Mouse (Mus musculus) ovary, postnatal 14 days (tissue): Measurements from ENCODE around the gene Il33.

Experiments used
- DNase-seq: peaks from one replicate; pipeline ENCODE4 v3.0.0; 2022; ENCODE audit warnings: low spot score

Il33 gene

DNA sequence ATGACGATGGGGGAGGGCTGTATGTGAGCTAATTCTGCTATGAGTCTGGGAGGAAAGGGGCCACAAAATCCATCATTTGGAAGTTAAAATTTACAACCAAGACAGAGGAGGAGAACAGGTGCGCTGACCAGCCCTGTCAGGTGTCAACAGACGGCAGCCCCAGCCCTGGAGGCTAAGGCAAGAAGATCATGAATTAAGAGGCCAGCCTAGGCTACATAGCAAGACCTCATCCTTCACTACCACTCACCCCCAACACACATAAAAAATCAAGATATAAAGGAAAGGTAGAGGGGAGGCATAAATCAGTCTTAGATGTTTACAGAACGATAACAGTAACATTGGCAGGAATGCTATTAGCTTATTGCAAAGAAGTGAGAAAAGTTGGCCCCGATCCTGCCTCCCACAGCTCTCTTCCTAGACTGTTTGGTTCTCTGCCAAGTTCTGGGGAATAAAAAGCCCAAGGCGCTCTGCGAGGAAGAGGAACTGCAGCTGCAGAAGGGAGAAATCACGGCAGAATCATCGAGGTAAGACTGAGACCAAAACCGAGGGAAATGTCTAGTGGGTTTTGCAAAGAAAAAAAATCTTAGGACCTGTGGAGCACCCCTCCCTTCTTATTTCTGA is at the start of gene Il33:
Il33 (plus strand) TSS at position 477 of the 621 bp plus-strand sequence.
- DNase-seq, result peak; percentile 71

DNA sequence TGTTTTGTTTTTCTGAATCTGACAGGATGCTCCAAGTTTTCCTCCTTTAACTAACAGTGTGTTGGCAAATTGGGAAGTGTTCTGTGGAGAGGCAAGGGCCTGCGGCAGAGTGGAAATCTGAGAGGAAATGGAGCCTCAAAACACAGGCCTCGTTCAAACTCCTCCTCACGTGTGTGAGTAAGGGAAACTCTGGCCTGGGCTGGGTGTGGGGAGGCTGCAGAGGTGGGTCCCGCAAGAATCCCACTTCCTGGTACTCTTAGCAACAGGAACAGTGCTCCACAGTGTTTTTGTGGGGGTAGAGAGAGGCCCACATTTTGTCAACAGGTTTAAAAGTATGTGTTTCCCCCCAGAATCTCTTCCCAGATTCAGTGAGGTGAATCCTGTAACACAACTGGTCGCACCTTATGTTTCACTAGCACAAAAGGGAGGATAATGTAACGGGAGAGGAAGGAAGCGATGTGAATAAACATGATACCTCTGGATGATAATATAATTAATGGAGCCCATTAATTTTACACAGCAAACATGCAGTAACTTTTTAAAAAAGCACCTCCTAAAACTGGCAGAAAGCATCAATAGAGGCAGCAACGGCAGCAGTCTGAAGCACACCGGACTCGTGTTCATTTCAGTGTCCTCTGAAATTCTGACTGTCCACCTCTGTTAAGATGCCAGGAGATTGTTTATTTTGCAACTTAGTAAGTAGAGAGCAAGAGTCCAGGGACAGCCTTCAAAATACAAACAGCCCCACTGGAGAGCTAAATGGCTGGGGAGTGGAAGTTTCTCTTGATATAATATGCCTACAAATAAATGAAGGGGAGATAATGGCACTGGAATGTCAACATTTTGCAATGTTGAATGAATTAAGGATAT is 47.3 kb upstream of the Il33 start:
- no peak for DNase-seq

DNA sequence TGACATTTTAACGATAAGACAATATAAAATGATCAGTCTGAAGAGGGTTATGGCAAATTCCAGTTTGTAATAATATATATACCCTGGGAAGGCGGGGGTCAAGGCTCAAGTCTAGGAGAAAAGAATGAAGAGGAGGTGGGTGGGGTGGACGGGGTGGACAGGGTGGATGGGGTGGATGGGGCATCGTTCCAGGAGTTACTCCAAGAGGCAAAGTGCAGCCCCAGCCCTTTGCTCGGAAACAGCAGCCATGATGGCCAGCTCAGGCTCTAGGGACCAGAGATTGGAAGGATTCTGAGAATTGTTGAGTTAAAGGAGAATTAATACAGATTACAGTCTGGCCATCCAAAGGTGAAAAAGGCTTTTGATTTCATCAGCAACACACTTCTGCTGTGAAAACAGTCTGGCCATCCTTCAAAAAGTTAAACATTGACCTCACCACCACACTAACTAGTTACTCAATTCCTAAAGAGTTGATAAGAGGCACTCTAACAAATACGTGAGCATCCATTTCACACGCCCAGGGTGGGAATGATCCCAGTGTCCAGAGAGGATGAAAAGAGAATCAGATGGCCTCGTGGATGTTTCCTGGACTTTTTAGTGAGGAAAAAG is 45.9 kb upstream of the Il33 start:
- DNase-seq, result no peak

DNA sequence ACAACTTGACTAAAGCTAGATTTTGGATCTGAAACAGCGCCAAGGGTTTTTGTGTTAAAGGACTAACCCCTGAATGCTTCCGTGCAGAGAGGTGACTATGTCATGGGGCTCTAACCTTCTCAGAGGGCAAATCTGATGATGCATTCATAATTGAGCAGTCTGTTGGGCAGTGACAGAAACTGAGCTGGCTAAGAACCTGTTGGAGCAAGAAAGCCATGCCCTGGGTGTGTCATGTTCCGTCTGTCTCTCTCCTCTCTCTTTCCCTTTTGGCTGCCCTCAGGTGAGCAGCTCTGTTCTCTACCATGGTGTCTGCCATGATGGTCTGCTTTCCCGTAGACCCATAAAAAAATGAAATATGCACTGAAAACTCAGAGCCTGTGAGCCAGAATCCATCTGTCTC is 44.0 kb upstream of the Il33 start:
- no peak for DNase-seq

DNA sequence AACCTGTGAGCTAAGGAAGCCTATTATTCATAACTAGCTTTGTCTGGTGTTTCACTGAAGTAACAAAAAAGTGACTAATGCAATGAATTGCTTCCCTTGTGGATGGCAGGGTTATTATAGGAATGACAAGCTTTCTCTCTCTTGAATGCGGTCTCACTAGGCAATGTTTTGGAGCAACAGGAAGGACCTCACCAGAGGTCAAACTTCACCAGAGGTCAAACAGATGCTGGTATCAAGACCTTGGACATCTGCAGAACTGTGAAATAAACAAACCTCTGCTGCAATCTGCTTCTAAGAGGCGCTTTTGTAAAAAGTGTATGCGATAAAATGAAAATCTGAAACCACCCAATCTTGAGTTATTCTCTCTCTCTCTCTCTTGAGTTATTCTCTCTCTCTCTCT is 42.2 kb upstream of the Il33 start:
- DNase-seq, result no peak

DNA sequence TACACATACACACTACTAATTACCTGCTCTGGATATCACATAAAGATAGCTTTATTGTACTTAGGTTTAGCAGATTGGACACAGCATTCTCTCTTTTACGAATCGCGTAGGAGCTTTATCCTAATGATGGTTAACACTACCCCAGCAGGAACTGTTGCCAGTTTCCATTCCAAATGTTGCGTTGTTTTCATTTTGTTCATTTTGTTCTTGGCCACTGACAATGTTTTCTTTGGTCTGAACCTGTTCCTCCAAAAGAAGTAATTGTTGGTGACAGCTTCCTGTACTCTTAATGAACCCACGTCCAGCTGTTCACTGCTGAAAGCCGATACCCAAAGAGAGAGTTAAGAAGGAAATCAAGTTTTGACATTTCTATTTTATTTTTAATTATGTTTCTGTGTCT is 39.4 kb upstream of the Il33 start:
- no peak for DNase-seq

DNA sequence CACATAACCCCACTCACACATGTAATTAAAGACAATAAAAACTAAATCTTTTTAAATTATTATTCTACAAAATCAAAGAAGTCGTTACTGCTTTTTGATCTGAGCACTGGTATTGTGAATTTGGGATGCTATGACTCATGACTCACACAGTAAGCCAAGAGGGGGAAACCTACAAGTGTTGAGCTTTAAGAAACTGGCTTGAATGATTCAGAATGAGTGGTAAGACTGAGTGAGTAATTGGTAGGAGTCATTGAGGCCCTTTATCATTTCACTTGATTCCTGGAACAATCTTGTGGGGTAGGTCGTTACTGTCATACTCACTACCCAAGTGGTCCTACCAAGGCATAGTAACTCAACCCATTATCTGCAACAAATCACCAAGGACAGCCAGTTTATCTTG is 37.4 kb upstream of the Il33 start:
- DNase-seq, result no peak

DNA sequence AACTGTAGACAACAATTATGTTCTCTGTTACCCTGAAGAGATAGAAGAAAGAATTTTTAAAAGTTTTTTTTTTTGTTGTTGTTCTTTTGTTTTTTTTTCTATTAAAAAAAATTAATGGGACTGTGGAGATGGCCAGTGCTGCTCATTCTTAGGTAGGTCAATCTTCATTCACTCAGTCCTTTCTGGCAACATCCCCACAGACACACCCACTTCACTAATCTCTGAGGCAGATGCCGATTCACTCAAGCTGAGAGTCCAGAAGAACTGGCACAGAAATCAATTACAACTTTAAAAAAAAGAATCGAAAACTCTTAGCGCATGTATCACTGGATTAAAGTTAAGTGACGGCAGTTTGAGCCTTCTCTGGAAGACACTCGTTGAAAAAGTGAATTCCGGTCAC is 36.0 kb upstream of the Il33 start:
- no peak for DNase-seq

DNA sequence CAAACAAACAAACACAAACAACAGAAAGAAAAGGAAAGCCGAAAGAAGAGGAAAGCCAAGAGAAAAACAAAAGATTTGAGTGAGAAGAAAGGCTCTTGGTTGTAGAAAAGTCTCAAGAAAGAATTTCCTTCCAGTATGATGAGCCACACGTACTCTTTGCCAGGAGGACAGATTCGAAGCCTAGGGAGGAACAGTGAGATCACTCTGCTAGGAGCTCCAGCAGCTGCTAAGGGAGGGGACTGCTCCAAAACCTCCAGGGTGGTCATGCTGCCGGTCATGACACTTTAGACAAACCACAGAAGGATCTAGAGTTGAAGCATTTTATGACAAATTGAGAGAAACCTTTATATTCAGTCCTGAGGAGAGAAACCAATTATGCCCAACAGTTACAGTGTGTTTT is 32.9 kb upstream of the Il33 start:
- DNase-seq, result no peak

DNA sequence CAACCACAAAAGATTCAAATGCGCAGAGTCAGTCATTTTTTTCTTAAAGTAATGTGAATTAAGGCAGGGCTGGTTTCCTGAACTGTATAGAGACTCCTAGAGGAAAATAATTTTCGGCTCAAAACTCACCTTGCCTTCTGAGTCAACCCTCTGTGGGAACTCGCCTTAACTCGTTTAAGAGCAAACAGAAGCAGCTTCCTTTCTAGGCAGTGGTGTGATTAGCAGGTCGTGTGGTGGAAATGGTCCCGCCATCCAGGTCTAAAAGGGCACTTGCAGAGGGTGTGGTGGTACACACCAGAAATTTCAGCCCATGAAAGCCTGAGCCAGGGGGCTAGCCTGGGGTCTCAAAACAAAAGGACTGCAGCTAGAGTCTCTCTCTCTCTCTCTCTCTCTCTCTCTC is 32.1 kb upstream of the Il33 start:
- no peak for DNase-seq

DNA sequence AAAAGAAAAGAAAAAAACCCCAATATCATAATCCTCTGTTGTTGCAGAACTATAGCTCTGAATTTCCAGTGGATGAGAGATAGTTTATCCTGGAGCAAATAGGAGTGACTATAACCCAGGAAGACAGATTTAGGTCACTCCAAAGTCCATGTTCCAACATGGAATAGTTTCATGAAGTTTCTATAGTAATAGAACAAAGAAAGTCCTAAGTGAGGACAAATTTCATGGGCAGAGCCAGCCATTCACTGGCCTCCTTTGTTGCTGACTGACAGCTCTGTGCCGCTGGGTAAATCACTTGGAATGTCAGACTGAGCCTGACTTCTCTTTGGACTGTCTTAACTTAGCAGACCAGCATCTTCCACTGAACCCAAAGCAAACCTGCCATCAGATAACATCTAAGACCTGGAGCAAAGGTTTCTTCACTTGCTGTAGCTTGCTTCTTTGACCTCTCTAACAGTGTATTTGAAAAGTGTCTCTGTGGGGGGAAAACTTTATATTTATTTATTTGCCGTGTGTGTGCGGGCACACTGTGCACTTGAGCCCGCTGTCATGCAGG is 31.1 kb upstream of the Il33 start:
- DNase-seq, result no peak

DNA sequence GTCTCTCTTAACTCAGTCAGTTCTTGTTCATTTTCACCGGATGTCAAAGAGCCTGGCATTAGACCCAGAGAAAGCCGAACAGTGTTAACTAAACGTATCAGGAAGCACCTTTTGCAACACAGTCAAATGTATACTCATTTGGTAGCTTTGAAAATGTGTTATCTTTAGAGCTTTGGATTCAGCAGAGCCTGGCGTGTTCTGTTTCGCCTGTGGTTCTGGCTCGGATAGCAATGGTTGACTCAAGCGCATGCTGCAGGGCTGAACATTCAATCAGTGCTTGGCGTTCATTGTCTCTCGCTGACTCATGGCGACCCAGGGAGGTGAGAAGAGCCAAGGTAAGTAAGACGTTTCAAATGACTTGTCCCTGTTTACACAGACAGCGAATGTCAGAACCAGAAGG is 30.5 kb upstream of the Il33 start:
- DNase-seq, result no peak

DNA sequence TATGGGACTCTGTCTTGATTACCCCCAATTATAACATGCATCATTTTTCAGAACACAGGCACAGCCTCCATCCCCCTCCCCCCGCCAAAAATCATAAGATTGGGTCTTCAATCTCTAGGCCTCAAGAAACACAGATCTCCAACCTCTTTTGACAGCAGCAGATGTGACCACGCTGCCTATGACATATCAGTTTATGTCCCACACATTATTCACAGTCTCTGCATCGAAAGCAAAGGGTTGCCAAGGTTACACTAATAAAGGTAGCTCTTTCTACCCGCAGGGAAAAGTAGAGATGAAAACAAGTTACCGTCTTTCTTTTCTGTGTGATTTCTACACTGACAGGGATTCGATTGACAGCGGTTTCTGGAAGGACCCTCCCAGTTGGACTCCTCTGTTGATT is 29.9 kb upstream of the Il33 start:
- DNase-seq, result no peak

DNA sequence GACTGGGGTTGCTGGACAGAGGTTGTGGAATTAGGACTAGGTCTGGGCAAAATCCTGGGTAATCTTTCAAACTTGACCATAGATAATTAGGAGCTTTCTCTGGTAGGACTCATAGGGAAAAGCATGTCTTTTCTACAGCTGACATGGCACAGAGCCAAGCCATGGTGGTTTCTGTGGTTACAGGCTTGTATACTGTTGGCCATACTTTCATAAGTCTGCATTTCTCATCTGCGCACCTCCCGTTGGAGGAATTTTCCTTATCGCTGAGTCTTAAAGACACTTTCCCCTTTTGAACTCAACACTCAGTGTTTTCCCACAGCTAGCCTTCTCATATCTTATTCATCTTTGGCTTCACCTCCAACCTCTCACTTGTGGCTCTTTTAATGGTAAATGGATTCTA is 24.6 kb upstream of the Il33 start:
- no peak for DNase-seq

DNA sequence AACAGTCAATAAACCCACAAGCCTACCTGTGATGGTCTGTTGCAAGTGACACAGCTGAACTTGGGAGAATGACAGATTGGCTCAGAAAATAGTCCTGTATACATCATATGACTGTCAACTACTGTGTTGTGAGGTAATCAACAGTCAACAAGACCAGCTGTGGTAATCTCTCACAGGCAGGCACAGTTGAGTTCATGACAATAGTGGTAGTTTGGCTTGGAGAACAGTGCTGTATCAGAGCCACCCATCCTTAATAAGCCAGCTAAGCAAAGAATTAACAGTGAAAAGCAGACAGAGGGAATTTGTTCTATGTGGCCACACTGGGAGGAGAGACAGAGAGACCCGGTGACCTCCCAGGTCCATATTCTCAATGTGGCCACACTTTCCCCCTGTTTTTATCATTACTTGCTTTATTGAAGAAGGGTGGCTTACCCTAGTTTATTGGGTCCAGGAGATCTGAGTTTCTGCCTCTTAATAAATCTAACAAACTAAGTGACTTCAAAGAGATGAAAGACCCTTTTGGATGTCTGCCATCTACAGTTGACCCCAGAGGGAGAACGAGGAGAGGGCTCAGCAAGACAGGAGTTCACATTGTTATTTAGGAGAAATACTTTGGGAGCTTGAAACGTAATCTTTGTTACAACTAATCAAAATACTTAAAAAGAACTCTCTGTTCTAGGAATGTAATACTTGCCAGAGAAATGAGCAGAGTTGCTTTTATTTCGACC is 22.4 kb upstream of the Il33 start:
- no peak for DNase-seq

DNA sequence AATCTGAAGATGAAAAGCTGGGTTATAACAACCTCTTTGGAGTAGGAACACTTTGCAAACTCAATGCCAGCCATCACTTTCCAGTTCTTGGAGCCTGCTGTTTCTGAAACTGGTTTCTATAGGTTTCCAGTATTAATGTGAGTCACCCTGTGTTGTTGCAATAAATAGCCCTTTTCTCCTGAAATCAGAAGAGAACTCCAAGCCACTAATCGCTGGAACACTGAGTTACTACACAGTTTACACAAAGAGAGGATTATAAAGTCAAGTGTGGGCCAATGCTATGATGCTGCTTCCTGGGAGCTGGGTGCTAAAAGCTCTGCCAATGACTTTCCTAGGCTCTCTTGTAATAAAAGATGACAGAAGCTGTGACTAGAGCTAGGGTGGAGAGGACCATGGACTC is 19.0 kb upstream of the Il33 start:
- no peak for DNase-seq

DNA sequence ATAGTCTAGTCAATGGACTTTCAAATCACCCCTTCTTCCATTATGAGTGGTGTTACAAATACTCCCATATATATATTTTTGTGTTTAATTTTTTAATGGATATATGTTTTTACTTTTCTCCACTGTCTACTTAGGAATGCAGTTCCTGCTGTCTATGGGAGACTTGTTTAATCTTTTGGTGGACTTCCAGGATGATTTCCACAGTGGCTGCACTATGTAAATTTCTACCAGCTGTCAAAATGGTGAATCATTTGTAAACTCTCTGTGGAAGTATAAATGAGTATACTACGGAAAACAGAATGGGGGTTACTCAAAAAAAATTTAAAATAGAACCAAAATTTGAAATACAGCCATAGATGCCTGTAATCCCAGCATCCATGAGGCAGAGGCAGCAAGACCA is 15.7 kb upstream of the Il33 start:
- no peak for DNase-seq

DNA sequence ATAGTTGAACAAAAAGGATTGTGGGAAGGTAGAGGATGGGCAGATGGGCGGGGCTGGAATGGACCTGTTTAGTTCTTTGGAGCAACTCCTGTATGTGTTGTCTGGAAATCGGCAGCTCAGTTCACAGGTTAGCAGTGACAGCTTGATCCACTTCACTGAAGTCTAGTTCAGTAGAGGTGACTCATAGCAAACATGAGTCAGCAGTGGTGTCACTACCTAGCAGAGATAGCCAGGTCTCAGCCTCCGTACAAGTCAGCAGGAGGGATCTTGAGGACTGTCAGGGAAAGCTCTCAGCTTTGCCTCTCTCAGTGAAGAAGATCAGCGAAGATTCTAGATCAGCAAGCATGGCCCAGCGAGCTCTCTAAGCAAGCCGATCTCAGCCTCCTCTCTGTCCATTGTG is 13.0 kb upstream of the Il33 start:
- DNase-seq, result no peak

DNA sequence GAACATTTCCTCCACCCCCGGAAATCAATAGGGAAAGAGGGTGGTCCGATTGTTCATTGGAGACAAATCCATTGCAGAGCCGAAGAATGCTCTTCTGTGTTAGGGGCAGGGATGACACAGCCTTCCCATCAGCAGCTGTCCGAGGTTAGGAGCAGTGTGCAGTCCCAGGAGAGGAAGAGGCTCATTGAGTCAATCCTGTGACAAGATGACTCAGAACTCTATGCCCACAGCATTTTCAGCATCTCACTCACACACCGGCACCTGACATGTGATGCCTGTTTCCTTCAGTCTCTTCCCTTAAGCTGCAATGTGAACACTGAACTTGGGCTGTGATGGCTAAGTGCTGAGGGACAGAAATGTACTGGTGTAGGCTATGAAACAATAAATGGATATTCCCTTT is 7.5 kb upstream of the Il33 start:
- DNase-seq, result no peak

DNA sequence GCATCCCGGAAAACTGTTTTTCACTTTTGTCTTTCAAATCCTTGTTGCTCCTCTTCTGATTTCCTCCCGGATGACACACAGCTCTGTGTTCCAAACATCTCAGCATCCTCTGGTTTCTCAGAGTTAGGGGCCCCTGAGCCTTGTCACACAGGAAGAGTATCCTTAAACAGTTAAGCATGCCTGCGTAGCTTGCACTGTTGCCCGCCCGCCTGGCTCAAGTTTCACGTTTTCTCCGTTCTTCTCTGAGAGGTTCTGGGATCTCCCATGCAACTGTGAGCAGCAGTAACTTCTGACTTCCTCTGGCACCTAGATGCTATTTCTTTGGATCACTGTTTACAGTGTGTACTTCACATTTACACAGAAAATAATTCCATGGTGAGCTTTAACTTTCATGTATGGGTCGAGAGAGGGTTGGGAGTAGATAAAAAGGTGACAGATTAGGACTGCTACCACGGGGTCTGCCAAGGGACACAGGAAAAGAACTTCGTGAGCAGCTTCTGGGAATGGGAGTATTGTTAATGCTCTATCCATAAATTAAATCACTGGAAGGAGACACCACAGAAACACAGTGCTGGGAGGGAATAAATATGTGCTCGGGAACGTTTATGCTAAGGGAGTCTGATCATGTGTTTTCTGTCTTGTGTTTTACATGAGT is 1.3 kb downstream of the Il33 start:
- no peak for DNase-seq

DNA sequence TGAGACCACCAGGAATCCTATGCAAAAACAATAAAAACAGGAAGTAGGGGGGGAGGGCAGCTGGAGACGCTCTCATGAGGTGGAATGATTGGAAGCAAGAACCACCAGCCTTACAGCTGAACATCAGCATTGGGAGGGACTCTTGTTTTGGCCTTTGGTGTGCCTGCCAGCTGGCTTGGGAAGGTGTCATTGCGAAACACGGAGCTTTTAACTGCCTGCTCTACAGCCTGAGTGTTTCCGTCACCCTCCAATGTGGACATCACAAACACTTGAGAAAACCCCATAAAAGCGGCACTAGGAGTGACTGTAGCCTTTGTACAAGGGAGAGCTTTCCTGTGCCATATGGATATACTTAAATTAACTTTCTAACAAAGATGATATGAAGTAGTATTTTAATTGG is 5.4 kb downstream of the Il33 start:
- DNase-seq, result peak; percentile 57

DNA sequence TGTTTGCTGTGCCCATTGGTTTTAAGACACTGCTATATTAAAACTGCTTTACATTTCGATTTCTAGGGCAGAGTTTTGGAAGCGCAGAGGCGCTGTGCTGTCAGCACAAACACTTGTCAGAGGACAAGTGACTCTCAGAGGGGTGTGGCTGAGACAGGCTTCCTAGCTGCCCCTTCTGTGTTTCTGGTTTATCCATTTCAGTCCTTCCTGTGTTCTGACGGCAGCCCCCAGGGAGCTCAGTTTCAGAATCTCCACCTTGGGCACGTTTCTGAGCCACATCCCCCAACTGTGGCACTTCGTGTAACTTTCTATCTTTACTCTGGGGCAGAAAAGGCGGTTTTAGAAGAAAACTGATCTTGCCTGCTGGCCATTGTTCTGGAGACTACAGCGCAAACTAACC is 12.5 kb downstream of the Il33 start:
- DNase-seq, result no peak
